Mouse (Mus musculus): ENCODE results near the gene Mest. TPM values are rescaled to one million over a fixed set of nuclear protein-coding genes. Genes with fewer than 3 reads are reported as not detected.
A peak's percentile ranks its signal among the peaks of the same experiment; 100 is the strongest.

Gene Mest
- polyA plus RNA-seq, 1 experiment from 2014 or later: 1,492 TPM

- H3K36me3 ChIP-seq (ENCODE audit: control insufficient read depth, insufficient read depth, low read length): peaks cover 13% of the 10 kb centered on the region
- ATAC-seq (ENCODE audit: insufficient read depth, low FRiP score, low TSS enrichment): no peak
- 89% methylated on average over 6 of the region's 6 CpGs for WGBS
Measured at GRCm38 (mm10) chr6:30750482-30750881, 27.1 kb downstream of the Mest start.

DNA sequence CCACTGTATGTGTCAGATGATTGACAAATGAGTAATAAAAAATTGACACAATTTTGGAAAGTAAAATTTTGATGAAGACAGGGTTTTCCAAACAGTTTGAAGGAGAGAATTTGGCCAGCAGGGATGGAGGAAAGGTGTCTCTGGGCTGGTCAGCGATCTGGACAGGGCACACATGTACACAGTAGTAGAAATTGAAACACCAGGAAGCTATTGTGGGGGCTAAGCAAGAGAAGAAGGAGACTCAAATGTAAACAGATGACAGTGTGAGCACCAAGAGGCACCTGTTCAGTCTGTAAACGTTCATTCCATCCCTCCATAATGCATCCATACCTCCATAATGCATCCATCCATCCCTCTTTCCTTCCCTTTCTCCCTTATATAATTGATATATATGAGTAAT lies 27.9 kb downstream of the Mest start:
- no peak for DNase-seq (ENCODE audit: low spot score)
- Histone ChIP-seq H3K4me2 (ENCODE audit: low read depth) (no peak overlapping the region), H3K27me3 (ENCODE audit: control insufficient read depth, insufficient read depth, low read length) (no peaks in the 10 kb centered on the region), H3K9me3 (ENCODE audit: control insufficient read depth, low read length) (no peaks in the 10 kb centered on the region), H3K9ac (ENCODE audit: low read length) (no peak overlapping the region), H3K4me3 (ENCODE audit: low read depth, low read length) (no peak overlapping the region), H3K36me3 (ENCODE audit: control insufficient read depth, insufficient read depth, low read length) (peaks cover 11% of the 10 kb centered on the region), H3K27ac (ENCODE audit: low read depth, low read length) (no peak overlapping the region), H3K4me1 (ENCODE audit: control insufficient read depth, insufficient read depth, low read length) (no peaks in the 10 kb centered on the region)
- no peak for ATAC-seq (ENCODE audit: insufficient read depth, low FRiP score, low TSS enrichment)
- 83% methylated on average over 2 of the region's 2 CpGs for WGBS

More at GRCm38 (mm10) chr6:30750482-30750881, 27.1 kb downstream of the Mest start:
- Histone ChIP-seq H3K4me3 (ENCODE audit: low read depth, low read length) (no peak overlapping the region), H3K9me3 (ENCODE audit: control insufficient read depth, low read length) (no peaks in the 10 kb centered on the region), H3K27ac (ENCODE audit: low read depth, low read length) (no peak overlapping the region), H3K4me2 (ENCODE audit: low read depth) (no peak overlapping the region), H3K27me3 (ENCODE audit: control insufficient read depth, insufficient read depth, low read length) (no peaks in the 10 kb centered on the region), H3K4me1 (ENCODE audit: control insufficient read depth, insufficient read depth, low read length) (no peaks in the 10 kb centered on the region), H3K9ac (ENCODE audit: low read length) (no peak overlapping the region)
- no peak for DNase-seq (ENCODE audit: low spot score)

MicroRNA genes within 50 kb of the gene (microRNA counts, 519-probe panel; counts per million panel counts)
- microRNA mmu-miR-335-3p (5,074 counts per million, percentile 89 among the panel's probes with 10 or more counts), microRNA mmu-miR-335-5p (6,152 counts per million, percentile 97 among the panel's probes with 10 or more counts)

Small RNA genes within 50 kb of the gene (microRNA-seq; reads per million reads assigned to microRNA genes)
- 48,164 reads per million, percentile 99 among the genes with 10 or more reads in this experiment for gene Mir335

Other genes with a start within 250 kb of the Mest start
- gene Tmem209, start 213.8 kb upstream of the Mest start, polyA plus RNA-seq (2014; fragmentation: Nextera tagmentation; extraction: Ambion mirVana): 38.6 and 41.5 TPM in 2 replicates
- 0.40 and 1.1 TPM in 2 replicates for gene Ssmem1, start 213.7 kb upstream of the Mest start, polyA plus RNA-seq (2014; fragmentation: Nextera tagmentation; extraction: Ambion mirVana)
- 11.3 and 13.1 TPM in 2 replicates for gene Cpa2, start 182.0 kb upstream of the Mest start, polyA plus RNA-seq (2014; fragmentation: Nextera tagmentation; extraction: Ambion mirVana)
- gene Cpa4, start 155.2 kb upstream of the Mest start, polyA plus RNA-seq (2014; fragmentation: Nextera tagmentation; extraction: Ambion mirVana): 2.1 and 3.6 TPM in 2 replicates
- gene Cpa5, start 112.5 kb upstream of the Mest start, polyA plus RNA-seq (2014; fragmentation: Nextera tagmentation; extraction: Ambion mirVana): 0.50 TPM in 1 of 2 replicates, not detected in the other
- gene Cpa1, start 84.3 kb upstream of the Mest start, polyA plus RNA-seq (2014; fragmentation: Nextera tagmentation; extraction: Ambion mirVana): 0.35 TPM in 1 of 2 replicates, not detected in the other
- gene Cep41, start 29.8 kb upstream of the Mest start, polyA plus RNA-seq (2014; fragmentation: Nextera tagmentation; extraction: Ambion mirVana): 27.3 and 27.9 TPM in 2 replicates
- 38.2 and 43.6 TPM in 2 replicates for gene Copg2, start 173.2 kb downstream of the Mest start, polyA plus RNA-seq (2014; fragmentation: Nextera tagmentation; extraction: Ambion mirVana)
- not detected in 2 replicates for gene Tsga13, start 192.0 kb downstream of the Mest start, polyA plus RNA-seq (2014; fragmentation: Nextera tagmentation; extraction: Ambion mirVana)
- 0.47 and 0.57 TPM in 2 replicates for gene Klf14, start 235.5 kb downstream of the Mest start, polyA plus RNA-seq (2014; fragmentation: Nextera tagmentation; extraction: Ambion mirVana)

All from neural tube, embryonic 11.5 days (tissue).